Mouse (Mus musculus): ENCODE measurements at regions not wholly inside any gene's neighbourhood (a gene's known extent, or its start where the extent isn't known, plus 50 kb on each side); places are given as distances from the start of the nearest gene placed in this dataset.

- ATAC-seq (replicated peaks; ENCODE audit: poor library complexity) = no peak
Observed at GRCm38 (mm10) chr5:35221451-35222305, 56.4 kb upstream of the Adra2c start.

- no peak for ATAC-seq (replicated peaks; ENCODE audit: poor library complexity)
Observed at GRCm38 (mm10) chr5:35216271-35216670, 61.8 kb upstream of the Adra2c start.

GRCm38 (mm10) chr5:35215480-35216195 is 62.5 kb upstream of the Adra2c start:
- no peak for ATAC-seq (replicated peaks; ENCODE audit: poor library complexity)

- ATAC-seq (replicated peaks; ENCODE audit: poor library complexity) = no peak
Observed at GRCm38 (mm10) chr5:35215007-35215406, 63.1 kb upstream of the Adra2c start.

GRCm38 (mm10) chr5:35209348-35209747 is 68.8 kb upstream of the Adra2c start:
- ATAC-seq (replicated peaks; ENCODE audit: poor library complexity) = no peak

GRCm38 (mm10) chr5:35204049-35204448 is 74.1 kb upstream of the Adra2c start:
- no peak for ATAC-seq (replicated peaks; ENCODE audit: poor library complexity)

GRCm38 (mm10) chr5:35198468-35198867 is 79.7 kb upstream of the Adra2c start:
- ATAC-seq (replicated peaks; ENCODE audit: poor library complexity) = no peak

GRCm38 (mm10) chr5:35189113-35189797 is 83.7 kb upstream of the Lrpap1 start:
- ATAC-seq (replicated peaks; ENCODE audit: poor library complexity) = no peak

GRCm38 (mm10) chr5:35185826-35186225 is 80.3 kb upstream of the Lrpap1 start:
- no peak for ATAC-seq (replicated peaks; ENCODE audit: poor library complexity)

- ATAC-seq (replicated peaks; ENCODE audit: poor library complexity) = no peak
Observed at GRCm38 (mm10) chr5:35185289-35185688, 79.7 kb upstream of the Lrpap1 start.

GRCm38 (mm10) chr5:35183418-35183817 is 77.9 kb upstream of the Lrpap1 start:
- ATAC-seq (replicated peaks; ENCODE audit: poor library complexity) = no peak

GRCm38 (mm10) chr5:35177332-35177731 is 71.8 kb upstream of the Lrpap1 start:
- no peak for ATAC-seq (replicated peaks; ENCODE audit: poor library complexity)

- peak; percentile 46; the same call in 1 of the 2 replicates for ATAC-seq (replicated peaks; ENCODE audit: poor library complexity)
Observed at GRCm38 (mm10) chr5:35176112-35176848, 70.7 kb upstream of the Lrpap1 start.

GRCm38 (mm10) chr5:35174318-35174717 is 68.8 kb upstream of the Lrpap1 start:
- ATAC-seq (replicated peaks; ENCODE audit: poor library complexity) = no peak

- ATAC-seq (replicated peaks; ENCODE audit: poor library complexity) = no peak
Observed at GRCm38 (mm10) chr5:35171336-35171735, 65.8 kb upstream of the Lrpap1 start.

GRCm38 (mm10) chr5:35170369-35171130 is 65.0 kb upstream of the Lrpap1 start:
- no peak for ATAC-seq (replicated peaks; ENCODE audit: poor library complexity)

GRCm38 (mm10) chr5:35169614-35170293 is 64.2 kb upstream of the Lrpap1 start:
- no peak for ATAC-seq (replicated peaks; ENCODE audit: poor library complexity)

GRCm38 (mm10) chr5:35168853-35169252 is 63.3 kb upstream of the Lrpap1 start:
- no peak for ATAC-seq (replicated peaks; ENCODE audit: poor library complexity)

GRCm38 (mm10) chr5:35168369-35168768 is 62.8 kb upstream of the Lrpap1 start:
- no peak for ATAC-seq (replicated peaks; ENCODE audit: poor library complexity)

GRCm38 (mm10) chr5:35165993-35166392 is 60.4 kb upstream of the Lrpap1 start:
- no peak for ATAC-seq (replicated peaks; ENCODE audit: poor library complexity)
